Mouse (Mus musculus) liver, embryonic 14.5 days (tissue): ENCODE measurements at regions not wholly inside any gene's neighbourhood (a gene's known extent, or its start where the extent isn't known, plus 50 kb on each side); places are given as distances from the start of the nearest gene placed in this dataset.

Source experiments
- ATAC-seq: fragments of 200-750 bp; cut with Nextera tagmentation; 2 replicates; pipeline ENCODE4 v1.8.0; 2017; ENCODE audit warnings: moderate number of reproducible peaks, mild to moderate bottlenecking, moderate library complexity; ENCODE audit not compliant: insufficient read depth
- DNase-seq, 3 experiments: peaks; one replicate each; pipeline ENCODE4 v3.0.0-alpha.2; 2012 to 2013; ENCODE audit warnings: low read depth in 3 of 3, low spot score in 3 of 3
- H3K27ac ChIP-seq: fragments of 300-500 bp; sonication (generic); 2 replicates; pipeline ENCODE4 v1.5.1; 2014; ENCODE audit warnings: moderate library complexity, mild to moderate bottlenecking, control low read depth, inconsistent platforms
- H3K27me3 ChIP-seq: fragments of 300-500 bp; sonication (generic); 2 replicates; pipeline ENCODE4 v1.6.1; 2014; ENCODE audit warnings: mild to moderate bottlenecking, low read length, moderate library complexity; ENCODE audit not compliant: control insufficient read depth, insufficient read depth
- H3K36me3 ChIP-seq: fragments of 300-500 bp; sonication (generic); replicated peaks from 2 replicates; pipeline ENCODE4 v1.6.1; 2014; ENCODE audit warnings: low read depth; ENCODE audit not compliant: control insufficient read depth, insufficient read depth
- H3K4me1 ChIP-seq, 2 experiments: fragments of 200-500 bp in 1 of 2; fragments of 300-500 bp in 1 of 2; sonication (generic) in 1 of 2; replicated peaks; 2 replicates each; pipeline ENCODE4 v1.6.1; 2012 to 2014; ENCODE audit warnings: antibody characterized with exemption in 1 of 2, inconsistent platforms in 1 of 2, low read length in 1 of 2; ENCODE audit not compliant: control insufficient read depth in 2 of 2, insufficient read depth in 2 of 2
- H3K4me2 ChIP-seq: fragments of 300-500 bp; sonication (generic); 2 replicates; pipeline ENCODE4 v1.6.1; 2014; ENCODE audit warnings: low read depth, mild to moderate bottlenecking, control low read depth, moderate library complexity
- H3K4me3 ChIP-seq, 2 experiments: fragments of 200-500 bp in 1 of 2; fragments of 300-500 bp in 1 of 2; sonication (generic) in 1 of 2; 2 replicates each; pipeline ENCODE4 v1.5.1; 2012 to 2014; ENCODE audit warnings: low read depth in 2 of 2, low read length in 2 of 2, mild to moderate bottlenecking in 2 of 2, control low read depth in 1 of 2, inconsistent platforms in 1 of 2, moderate library complexity in 1 of 2; ENCODE audit not compliant: insufficient read depth in 1 of 2
- H3K9ac ChIP-seq: fragments of 300-500 bp; sonication (generic); replicated peaks from 2 replicates; pipeline ENCODE4 v1.6.1; 2014; ENCODE audit warnings: mild to moderate bottlenecking, control low read depth, moderate library complexity
- H3K9me3 ChIP-seq: fragments of 300-500 bp; sonication (generic); 2 replicates; pipeline ENCODE4 v1.6.1; 2016; ENCODE audit warnings: low read length, mixed read lengths; ENCODE audit not compliant: control insufficient read depth
- CTCF ChIP-seq: IDR thresholded peaks from 2 replicates; pipeline ENCODE4 v1.5.1; 2016; ENCODE audit warnings: antibody characterized with exemption, low read depth, control low read depth
- EP300 ChIP-seq: IDR thresholded peaks from 2 replicates; pipeline ENCODE4 v1.6.1; 2016; ENCODE audit warnings: antibody characterized with exemption, low read depth
- WGBS: fragments of 180-500 bp; shearing (Covaris S2); extraction: QIAGEN DNeasy Blood & Tissue Kit; methylation state at CpG from one replicate; pipeline ENCODE4 v1.1.7; 2014; ENCODE audit not compliant: insufficient replicate concordance; 5-methylcytosine and 5-hydroxymethylcytosine counted together

- H3K27me3 ChIP-seq, result no peaks in the 10 kb centered on the region
- ATAC-seq, result no peak
- no peak overlapping the region for H3K4me2 ChIP-seq
- no peak for DNase-seq
- TF ChIP-seq CTCF, result no peak
- no peak for TF ChIP-seq EP300
- no peaks in the 10 kb centered on the region for H3K9me3 ChIP-seq
- no peaks in the 10 kb centered on the region for H3K4me1 ChIP-seq
- H3K4me3 ChIP-seq, result no peak overlapping the region
- no peak overlapping the region for H3K27ac ChIP-seq
- no peaks in the 10 kb centered on the region for H3K36me3 ChIP-seq
- WGBS, result 50% methylated on average over 4 of the region's 4 CpGs
- H3K9ac ChIP-seq, result no peak overlapping the region
Observed at GRCm38 (mm10) chr11:48351349-48352023, 362.7 kb upstream of the Sgcd start.

- Histone ChIP-seq H3K27ac (no peak overlapping the region), H3K9ac (no peak overlapping the region), H3K4me2 (no peak overlapping the region), H3K4me3 (no peak overlapping the region), H3K36me3 (no peaks in the 10 kb centered on the region), H3K4me1 (no peaks in the 10 kb centered on the region), H3K9me3 (no peaks in the 10 kb centered on the region), H3K27me3 (no peaks in the 10 kb centered on the region)
- no peak for ATAC-seq
- WGBS, result 30% methylated on average over 1 of the region's 1 CpGs
- no peak for TF ChIP-seq CTCF
- TF ChIP-seq EP300, result no peak
- no peak for DNase-seq
Observed at GRCm38 (mm10) chr11:48314500-48314899, 325.7 kb upstream of the Sgcd start.

GRCm38 (mm10) chr11:48295370-48295769 lies 306.6 kb upstream of the Sgcd start:
- WGBS, result 33% methylated on average over 3 of the region's 3 CpGs
- no peak overlapping the region for H3K4me3 ChIP-seq
- H3K27me3 ChIP-seq, result no peaks in the 10 kb centered on the region
- H3K4me2 ChIP-seq, result no peak overlapping the region
- no peak for DNase-seq
- no peaks in the 10 kb centered on the region for H3K9me3 ChIP-seq
- H3K36me3 ChIP-seq, result no peaks in the 10 kb centered on the region
- H3K9ac ChIP-seq, result no peak overlapping the region
- H3K4me1 ChIP-seq, result no peaks in the 10 kb centered on the region
- TF ChIP-seq CTCF (no peak), EP300 (no peak)
- no peak for ATAC-seq
- no peak overlapping the region for H3K27ac ChIP-seq

GRCm38 (mm10) chr11:48262492-48262891 lies 273.7 kb upstream of the Sgcd start:
- no peak for TF ChIP-seq EP300
- no peak for TF ChIP-seq CTCF
- ATAC-seq, result no peak
- Histone ChIP-seq H3K27me3 (no peaks in the 10 kb centered on the region), H3K4me2 (no peak overlapping the region), H3K9me3 (no peaks in the 10 kb centered on the region), H3K27ac (no peak overlapping the region), H3K4me3 (no peak overlapping the region), H3K36me3 (no peaks in the 10 kb centered on the region), H3K9ac (no peak overlapping the region), H3K4me1 (no peaks in the 10 kb centered on the region)
- no peak for DNase-seq
- WGBS, result 55% methylated on average over 3 of the region's 3 CpGs

GRCm38 (mm10) chr11:48261089-48261488 lies 272.3 kb upstream of the Sgcd start:
- H3K4me1 ChIP-seq, result no peaks in the 10 kb centered on the region
- TF ChIP-seq CTCF (no peak), EP300 (no peak)
- no peak overlapping the region for H3K4me2 ChIP-seq
- 14% methylated on average over 1 of the region's 1 CpGs for WGBS
- no peaks in the 10 kb centered on the region for H3K27me3 ChIP-seq
- DNase-seq (no peak), ATAC-seq (no peak)
- no peak overlapping the region for H3K4me3 ChIP-seq
- H3K27ac ChIP-seq, result no peak overlapping the region
- H3K9ac ChIP-seq, result no peak overlapping the region
- H3K36me3 ChIP-seq, result no peaks in the 10 kb centered on the region
- no peaks in the 10 kb centered on the region for H3K9me3 ChIP-seq
